Mouse (Mus musculus) mesoderm, embryonic 11.5 days (tissue): ENCODE measurements around the gene Tuba3a.

Experiments used
- DNase-seq: peaks from one replicate; pipeline ENCODE4 v3.0.0-alpha.2; 2012; ENCODE audit warnings: low read depth, low spot score

Gene Tuba3a

GRCm38 (mm10) chr6:125266091-125266490, 19.8 kb downstream of the Tuba3a start:
- DNase-seq: no peak

DNA sequence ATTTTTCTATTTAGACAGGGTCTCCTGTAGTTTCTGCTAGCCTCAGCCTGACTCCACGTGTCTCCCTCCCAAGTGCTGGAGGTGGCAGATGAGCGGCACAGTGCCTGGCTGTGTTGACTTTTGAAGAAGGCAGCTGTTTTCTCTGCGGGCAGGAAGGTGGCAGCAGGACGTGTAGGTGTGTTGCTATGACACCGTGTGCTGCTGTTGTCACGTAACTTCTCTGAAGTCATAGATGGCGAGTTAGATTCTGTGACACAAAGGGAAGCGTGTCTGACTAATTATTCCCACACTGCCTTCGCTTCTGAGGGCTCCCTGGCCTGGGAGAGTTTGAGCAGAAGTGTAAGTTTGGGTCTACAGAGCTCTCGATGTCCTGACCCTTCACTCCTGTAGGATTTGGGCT, 20.6 kb downstream of the Tuba3a start:
- no peak for DNase-seq

DNA sequence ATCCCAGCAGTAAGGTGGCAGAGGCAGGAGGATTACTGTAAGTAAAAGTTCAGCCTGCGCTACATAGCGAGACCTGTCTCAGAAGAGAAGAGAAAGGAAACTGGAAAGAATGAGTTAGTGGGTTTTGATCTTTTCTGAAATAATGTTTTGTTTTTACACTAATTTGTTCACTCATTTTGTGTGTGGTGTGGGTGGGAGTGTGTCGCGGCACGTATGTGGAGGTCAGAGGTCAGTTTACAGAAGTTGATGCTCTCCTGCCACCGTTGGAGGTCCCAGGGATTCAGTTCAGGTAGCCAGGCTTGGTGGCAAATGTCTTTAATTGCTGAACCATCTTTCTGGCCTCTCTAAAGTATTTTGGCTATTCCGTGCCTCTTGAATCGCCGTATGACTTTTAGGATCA, 21.6 kb downstream of the Tuba3a start:
- no peak for DNase-seq

GRCm38 (mm10) chr6:125260006-125260555, 25.8 kb downstream of the Tuba3a start:
- no peak for DNase-seq

DNA sequence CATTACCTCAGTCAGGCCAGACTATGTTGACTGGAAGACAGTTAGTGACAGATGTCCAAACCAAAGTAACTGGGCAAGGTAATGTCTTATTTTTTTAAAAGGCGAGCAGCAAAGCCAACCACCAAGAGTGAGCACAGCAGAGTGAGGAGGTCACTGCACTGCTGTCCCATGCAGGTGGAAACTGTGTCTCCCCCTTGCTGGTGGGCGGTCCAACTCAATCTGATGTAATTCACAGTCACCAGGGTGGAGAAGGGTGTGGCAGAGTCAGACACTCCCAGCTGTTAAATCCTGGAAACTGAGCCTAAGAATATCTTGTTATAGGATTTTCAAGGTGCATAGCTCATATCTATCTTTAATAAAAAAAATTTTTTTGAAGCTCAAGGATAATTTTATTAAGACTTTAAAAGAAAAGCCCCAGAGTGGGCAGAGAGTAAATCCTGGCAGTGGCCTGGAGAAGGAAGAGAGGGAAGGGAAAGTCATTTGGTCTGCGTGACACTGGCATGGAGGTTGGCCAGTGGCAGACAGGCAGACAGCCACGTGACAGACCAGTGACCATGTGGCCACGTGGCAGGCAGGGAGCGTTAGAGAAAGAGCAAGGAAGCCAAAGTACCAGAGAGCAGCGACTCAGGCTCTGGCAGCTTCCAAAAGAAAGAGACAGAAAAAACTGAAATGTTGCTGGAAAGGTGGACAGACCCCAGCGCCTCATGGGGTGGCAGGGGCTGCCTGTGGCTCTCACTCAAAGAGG, 29.4 kb downstream of the Tuba3a start:
- no peak for DNase-seq

DNA sequence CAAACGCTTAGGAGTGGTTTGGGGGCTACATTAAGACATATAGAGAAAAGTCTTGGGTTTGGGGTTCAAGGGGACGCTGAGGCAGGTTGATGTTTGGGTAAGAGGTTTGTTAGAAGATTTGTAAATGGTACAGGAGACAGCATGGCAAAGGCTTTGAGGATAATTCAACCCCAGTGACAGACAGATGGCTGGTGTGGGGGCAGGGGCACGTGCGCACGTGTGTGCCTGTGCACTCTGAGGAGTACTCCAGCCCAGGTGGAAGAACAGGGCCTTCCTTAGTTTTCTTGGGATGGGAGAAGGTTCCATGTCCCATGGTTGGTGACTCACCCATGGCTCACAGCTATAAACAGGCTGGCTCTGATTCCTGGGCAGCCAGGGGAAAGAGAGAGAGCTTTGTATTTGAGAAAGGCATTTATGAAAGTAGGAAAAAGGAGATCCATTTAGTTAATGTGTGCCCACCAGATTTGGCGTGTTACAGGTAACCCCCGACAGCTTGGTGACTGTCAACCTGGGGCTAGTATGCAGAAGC, 30.3 kb downstream of the Tuba3a start:
- no peak for DNase-seq

- DNase-seq: no peak
Observed at GRCm38 (mm10) chr6:125253863-125254715, 31.8 kb downstream of the Tuba3a start.

- no peak for DNase-seq
Observed at GRCm38 (mm10) chr6:125252711-125253110, 33.1 kb downstream of the Tuba3a start.

- no peak for DNase-seq
Observed at GRCm38 (mm10) chr6:125252285-125252684, 33.6 kb downstream of the Tuba3a start.

GRCm38 (mm10) chr6:125244551-125244950, 41.3 kb downstream of the Tuba3a start:
- no peak for DNase-seq

DNA sequence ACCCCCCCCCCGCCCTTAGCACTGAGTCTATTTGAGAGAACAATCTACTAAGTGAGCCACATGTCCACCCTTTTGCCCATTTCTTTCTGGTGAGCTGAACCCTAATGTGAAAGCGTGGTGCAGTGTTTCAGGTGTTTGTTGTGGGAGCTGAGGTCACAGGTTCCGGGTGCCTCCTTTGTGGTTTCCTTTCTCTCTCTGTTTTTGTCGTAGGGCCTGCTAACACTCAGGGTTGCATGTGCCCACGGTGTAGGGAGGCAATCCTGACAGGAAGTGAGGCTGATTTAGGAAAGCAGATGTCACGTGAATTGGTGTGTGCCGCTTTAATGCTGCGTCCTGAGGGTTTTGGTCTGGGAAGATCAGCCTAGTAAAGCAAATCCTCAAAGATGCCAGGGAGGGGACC, 44.3 kb downstream of the Tuba3a start:
- DNase-seq: no peak

- DNase-seq: no peak
Observed at GRCm38 (mm10) chr6:125240617-125241016, 45.2 kb downstream of the Tuba3a start.

DNA sequence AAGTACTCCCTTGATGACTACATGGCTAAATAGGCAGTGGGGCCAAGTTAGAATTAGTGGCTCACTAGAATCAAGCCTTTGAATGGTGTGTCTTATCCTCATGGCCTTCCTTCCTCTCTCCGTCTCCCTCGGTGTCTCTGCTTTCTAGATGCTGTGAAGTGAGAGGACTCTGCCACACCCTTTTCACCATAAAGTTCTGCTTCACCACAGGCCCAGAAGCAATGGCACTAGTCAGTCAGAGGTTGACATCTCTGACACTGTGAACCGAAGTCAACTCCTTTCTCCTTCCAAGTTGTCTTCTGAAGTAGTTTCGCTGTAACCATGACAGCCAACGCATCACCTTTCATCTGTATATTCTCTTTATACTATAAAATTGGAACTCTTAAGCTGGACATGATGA, 46.3 kb downstream of the Tuba3a start:
- no peak for DNase-seq

DNA sequence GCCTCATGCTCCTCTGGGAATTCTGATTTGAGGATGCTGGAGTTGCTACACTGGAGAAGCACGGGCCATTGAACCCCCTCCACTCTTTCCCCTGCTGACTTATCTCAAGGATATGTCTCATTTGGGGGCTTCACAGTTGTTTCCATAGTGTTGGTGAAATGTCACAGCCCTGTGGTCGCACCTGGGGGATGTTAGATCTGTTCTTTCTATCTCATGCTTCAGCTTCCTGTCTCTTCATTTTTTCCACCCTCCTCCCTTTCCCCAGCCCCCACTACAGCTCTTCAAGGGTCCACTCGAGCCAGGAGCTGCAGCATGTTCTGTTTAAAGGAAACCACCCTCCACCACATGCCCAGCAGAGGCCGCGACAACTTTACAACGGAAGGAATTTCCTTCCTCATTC, 47.4 kb downstream of the Tuba3a start:
- DNase-seq: no peak

DNA sequence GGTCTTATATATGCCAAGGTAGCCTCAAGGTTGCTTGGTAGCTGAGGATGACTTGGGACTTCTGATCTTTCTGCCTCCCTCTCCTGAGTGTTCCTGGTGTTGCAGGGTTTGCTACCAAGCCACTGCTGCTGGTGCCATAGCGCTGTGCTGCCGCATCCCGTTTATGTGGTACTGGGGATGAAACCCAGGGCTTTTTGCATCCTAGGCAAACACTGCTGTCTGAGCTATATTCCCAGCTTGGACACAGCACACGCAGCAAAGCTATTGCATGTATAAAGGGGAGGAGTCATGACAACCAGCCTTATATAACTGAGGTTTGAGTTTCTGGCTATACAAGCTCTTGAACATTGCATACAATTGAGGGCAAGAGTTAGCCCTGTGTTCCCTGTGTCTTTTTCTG, 48.4 kb downstream of the Tuba3a start:
- DNase-seq: no peak

- no peak for DNase-seq
Observed at GRCm38 (mm10) chr6:125236782-125237181, 49.1 kb downstream of the Tuba3a start, which contains the start of gene Cd27. Gene Cd27, minus strand, starts transcription at chr6:125237010.

DNA sequence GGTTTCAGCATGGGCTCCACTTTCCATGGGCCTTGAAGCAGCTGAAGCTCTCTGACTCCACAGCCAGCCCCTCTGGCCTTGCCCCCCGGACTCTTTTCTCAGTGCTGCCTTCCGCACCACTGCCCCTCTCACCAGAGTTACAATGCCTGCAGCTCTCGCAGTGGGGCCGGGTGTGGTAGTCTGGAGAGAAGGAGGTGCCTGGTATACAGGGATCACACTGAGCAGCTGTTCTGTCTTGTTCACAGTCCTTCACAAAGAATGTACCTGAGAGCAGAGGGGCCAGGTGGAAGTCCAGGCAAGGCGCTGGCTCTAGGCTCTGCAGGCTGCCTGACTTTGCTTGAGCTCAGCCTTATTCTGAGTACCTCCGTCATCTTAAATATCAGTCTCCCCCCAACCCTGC, 49.5 kb downstream of the Tuba3a start:
- no peak for DNase-seq

- peak; percentile 7 for DNase-seq
Observed at GRCm38 (mm10) chr6:125234520-125234828, 51.4 kb downstream of the Tuba3a start.

DNA sequence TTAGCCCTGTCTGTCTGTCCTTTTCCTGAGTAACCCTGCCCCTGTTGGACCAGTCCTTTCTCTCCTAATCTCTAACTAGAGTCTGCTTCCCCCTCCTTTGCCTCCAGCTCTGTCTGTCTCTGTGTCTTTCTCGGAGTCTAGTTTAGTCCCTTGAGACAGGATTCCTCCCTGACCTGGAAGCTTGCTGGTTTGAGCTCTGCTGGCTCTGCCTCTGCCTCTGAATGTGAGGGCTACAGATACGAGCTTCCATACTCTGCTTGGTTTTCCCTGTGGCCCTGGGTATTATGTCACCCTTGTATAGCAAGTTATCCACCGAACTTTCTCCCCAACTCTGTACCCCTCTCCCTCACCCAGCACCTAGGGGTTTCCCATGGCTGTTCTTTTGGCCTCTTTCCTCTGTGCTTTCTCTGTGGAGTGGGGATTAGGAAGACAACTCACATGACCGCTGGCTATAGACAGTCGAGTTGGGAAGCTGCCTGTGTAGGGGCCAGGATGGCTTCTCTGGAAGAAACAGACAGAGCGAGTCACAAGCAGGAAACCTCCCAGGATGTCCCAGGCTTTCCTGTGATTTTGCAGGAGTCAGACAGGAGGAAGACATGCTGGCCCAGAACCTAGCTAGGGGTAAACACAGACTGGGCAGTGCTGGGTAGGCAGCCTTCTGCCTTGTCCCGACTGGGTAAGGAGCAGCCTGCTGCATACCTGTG, 51.9 kb downstream of the Tuba3a start:
- no peak for DNase-seq

- DNase-seq: no peak
Observed at GRCm38 (mm10) chr6:125232516-125232915, 53.3 kb downstream of the Tuba3a start.

DNA sequence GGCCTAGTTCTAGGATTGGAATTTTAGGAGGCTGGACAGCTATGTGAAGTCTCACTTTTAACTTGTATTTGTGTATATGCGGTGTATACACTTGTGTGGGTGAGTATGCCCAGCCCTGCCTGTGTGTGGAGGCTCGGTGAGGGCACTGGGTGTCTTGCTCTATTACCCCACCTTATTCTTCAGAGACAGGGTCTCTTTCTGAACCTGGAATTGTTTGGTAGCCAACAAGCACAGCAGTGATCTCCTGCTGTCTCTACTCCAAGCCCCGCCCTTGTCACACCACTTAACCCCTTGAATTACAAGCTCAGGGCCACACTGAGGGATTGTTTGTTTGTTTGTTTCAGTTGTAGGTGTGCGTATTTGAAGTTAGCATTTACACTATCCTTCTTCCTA, 53.8 kb downstream of the Tuba3a start:
- no peak for DNase-seq
